Mouse (Mus musculus): ENCODE data around the gene Cox8b. TPM values are rescaled to one million over a fixed set of nuclear protein-coding genes. Genes with fewer than 3 reads are reported as not detected.

Gene Cox8b
- total RNA-seq, 2 experiments from 2014 or later, result not detected

- intact Hi-C loops (cut with DNase I), result no loop called here
- no peak for DNase-seq
Observed at GRCm38 (mm10) chr7:140879355-140879754, 20.9 kb downstream of the Cox8b start.

- DNase-seq, result no peak
- intact Hi-C loops (cut with DNase I), result no loop called here
Observed at GRCm38 (mm10) chr7:140877364-140877763, 22.9 kb downstream of the Cox8b start.

GRCm38 (mm10) chr7:140874224-140874623, 26.0 kb downstream of the Cox8b start:
- intact Hi-C loops (cut with DNase I), result no loop called here
- no peak for DNase-seq

- intact Hi-C loops (cut with DNase I), result no loop called here
Observed at GRCm38 (mm10) chr7:140864761-140865160, 35.5 kb downstream of the Cox8b start.

GRCm38 (mm10) chr7:140860728-140861127, 39.5 kb downstream of the Cox8b start:
- no peak for DNase-seq
- intact Hi-C loops (cut with DNase I), result no loop called here

More at GRCm38 (mm10) chr7:140864761-140865160, 35.5 kb downstream of the Cox8b start:
- DNase-seq, result no peak

- DNase-seq, result no peak
- intact Hi-C loops (cut with DNase I), result loop anchor here (10.0 kb wide), 1 partner anchor 315 kb away; the partner anchor contains the start of gene Rnh1
Observed at GRCm38 (mm10) chr7:140859997-140860396, 40.2 kb downstream of the Cox8b start.

GRCm38 (mm10) chr7:140858746-140859145, 41.5 kb downstream of the Cox8b start:
- DNase-seq, result no peak
- intact Hi-C loops (cut with DNase I), result loop anchor here (10.0 kb wide), 1 partner anchor 316 kb away; the partner anchor contains the start of gene Rnh1

- peak; percentile 22 for DNase-seq
- intact Hi-C loops (cut with DNase I), result loop anchor here (10.0 kb wide), 1 partner anchor 317 kb away; the partner anchor contains the start of gene Rnh1
Observed at GRCm38 (mm10) chr7:140857550-140858505, 42.4 kb downstream of the Cox8b start, which contains the start of gene Bet1l. Gene Bet1l, minus strand, starts transcription at chr7:140857577.

- intact Hi-C loops (cut with DNase I), result loop anchor here (10.0 kb wide), 1 partner anchor 318 kb away; the partner anchor contains the start of gene Rnh1
- peak; percentile 85 for DNase-seq
Observed at GRCm38 (mm10) chr7:140856785-140857549, 43.3 kb downstream of the Cox8b start, which contains the start of gene Ric8a. Gene Ric8a, plus strand, starts transcription at chr7:140856957.

- intact Hi-C loops (cut with DNase I), result loop anchor here (10.0 kb wide), 1 partner anchor 319 kb away; the partner anchor contains the start of gene Rnh1
- DNase-seq, result peak; percentile 78
Observed at GRCm38 (mm10) chr7:140855860-140856784, 44.1 kb downstream of the Cox8b start, which contains the start of gene Gm45785. Gene Gm45785, minus strand, starts transcription at chr7:140856331.

- DNase-seq, result no peak
- intact Hi-C loops (cut with DNase I), result loop anchor here (10.0 kb wide), 1 partner anchor 320 kb away; the partner anchor contains the start of gene Rnh1
Observed at GRCm38 (mm10) chr7:140855181-140855580, 45.1 kb downstream of the Cox8b start.

- intact Hi-C loops (cut with DNase I), result loop anchor here (10.0 kb wide), 1 partner anchor 320 kb away; the partner anchor contains the start of gene Rnh1
Observed at GRCm38 (mm10) chr7:140854483-140854882, 45.8 kb downstream of the Cox8b start.

GRCm38 (mm10) chr7:140853386-140853785, 46.9 kb downstream of the Cox8b start:
- intact Hi-C loops (cut with DNase I), result loop anchor here (10.0 kb wide), 1 partner anchor 321 kb away; the partner anchor contains the start of gene Rnh1
- DNase-seq, result no peak

More at GRCm38 (mm10) chr7:140854483-140854882, 45.8 kb downstream of the Cox8b start:
- DNase-seq, result no peak

GRCm38 (mm10) chr7:140851916-140852315, 48.3 kb downstream of the Cox8b start:
- intact Hi-C loops (cut with DNase I), result loop anchor here (10.0 kb wide), 1 partner anchor 323 kb away; the partner anchor contains the start of gene Rnh1
- DNase-seq, result no peak

Other genes starting within 250 kb of the Cox8b start
- under 1 TPM; 0.02 to 0.08 TPM for gene Olfr539, start 240.5 kb downstream of the Cox8b start, total RNA-seq (2021)
- gene Olfr45, start 218.5 kb downstream of the Cox8b start, total RNA-seq (2021), result under 1 TPM; 0.06 to 0.08 TPM
- gene Olfr541, start 203.2 kb downstream of the Cox8b start, total RNA-seq (2021), result not detected
- gene Cyp2e1, start 136.7 kb downstream of the Cox8b start, total RNA-seq (2021), result not detected
- gene Syce1, start 112.6 kb downstream of the Cox8b start, total RNA-seq (2021), result under 1 TPM in 1 of 2 experiments, not detected in 1; 0.24 TPM
- gene Zfp941, start 78.3 kb downstream of the Cox8b start, total RNA-seq (2021), result 10 to 100 TPM; 10.9 to 15.0 TPM
- not detected for gene Urah, start 65.4 kb downstream of the Cox8b start, total RNA-seq (2021)
- gene Scgb1c1, start 54.9 kb downstream of the Cox8b start, total RNA-seq (2021), result not detected
- gene Odf3, start 52.6 kb downstream of the Cox8b start, total RNA-seq (2021), result not detected
- 1 to 10 TPM; 1.4 TPM for gene Gm45785, start 44.1 kb downstream of the Cox8b start, total RNA-seq (2021)
- gene Ric8a, start 43.5 kb downstream of the Cox8b start, total RNA-seq (2021), result 100 to 1,000 TPM in 1 of 2 experiments, 10 to 100 TPM in 1; 93.4 to 112 TPM
- gene Bet1l, start 42.9 kb downstream of the Cox8b start, total RNA-seq (2021), result 10 to 100 TPM; 23.0 to 25.2 TPM
- 100 to 1,000 TPM; 155 to 165 TPM for gene Psmd13, start 18.5 kb downstream of the Cox8b start, total RNA-seq (2021)
- gene Sirt3, start 18.1 kb downstream of the Cox8b start, total RNA-seq (2021), result 10 to 100 TPM; 26.0 to 31.3 TPM
- under 1 TPM; 0.54 to 0.70 TPM for gene Nlrp6, start 20.5 kb upstream of the Cox8b start, total RNA-seq (2021)
- gene Pgghg, start 40.9 kb upstream of the Cox8b start, total RNA-seq (2021), result 1 to 10 TPM; 3.1 to 4.0 TPM
- gene Ifitm5, start 49.8 kb upstream of the Cox8b start, total RNA-seq (2021), result not detected
- gene Gm45717, start 55.5 kb upstream of the Cox8b start, total RNA-seq (2021), result not detected
- gene Ifitm2, start 55.5 kb upstream of the Cox8b start, total RNA-seq (2021), result 10 to 100 TPM; 36.6 to 45.9 TPM
- gene Ifitm1, start 66.8 kb upstream of the Cox8b start, total RNA-seq (2021), result 1 to 10 TPM; 2.8 to 5.4 TPM
- 10 to 100 TPM in 1 of 2 experiments, 1 to 10 TPM in 1; 8.9 to 12.8 TPM for gene Ifitm3, start 110.3 kb upstream of the Cox8b start, total RNA-seq (2021)
- gene Ifitm6, start 117.5 kb upstream of the Cox8b start, total RNA-seq (2021), result not detected
- not detected for gene Gm17387, start 128.7 kb upstream of the Cox8b start, total RNA-seq (2021)
- gene B4galnt4, start 160.7 kb upstream of the Cox8b start, total RNA-seq (2021), result 100 to 1,000 TPM; 132 to 150 TPM
- gene Pkp3, start 177.8 kb upstream of the Cox8b start, total RNA-seq (2021), result not detected
- 1 to 10 TPM; 2.8 to 2.9 TPM for gene Sigirr, start 200.1 kb upstream of the Cox8b start, total RNA-seq (2021)
- not detected for gene Ano9, start 217.4 kb upstream of the Cox8b start, total RNA-seq (2021)
- 10 to 100 TPM; 50.1 to 53.9 TPM for gene Ptdss2, start 221.9 kb upstream of the Cox8b start, total RNA-seq (2021)

Measured in left cerebral cortex, postnatal 4 days (tissue).